In genomic region chr14:55585566-55585960, GRCm38 (mm10) we compare ENCODE assay signal across 8 mouse cellular contexts. TPM values are rescaled to one million over a fixed set of nuclear protein-coding genes. Genes with fewer than 3 reads are reported as not detected.
A peak's percentile ranks its signal among the peaks of the same experiment; 100 is the strongest.
DNase-seq lines count a peak whose midpoint lies in the region; ATAC-seq and TF ChIP-seq lines count a peak whose summit lies in the region.

No protein-coding gene starts in this region.

- H3K36me3 ChIP-seq in kidney, embryonic 16.5 days (ENCODE audit: insufficient read depth, low read length) = peaks cover 25% of the 10 kb centered on the region
- H3K36me3 ChIP-seq in forebrain, postnatal 0 days (ENCODE audit: insufficient read depth) = peaks cover 10% of the 10 kb centered on the region
- peaks cover 35% of the 10 kb centered on the region for H3K36me3 ChIP-seq in macrophage (ENCODE audit: inconsistent target)

- no peak overlapping the region for H3K9ac ChIP-seq in kidney, embryonic 16.5 days (replicated peaks; ENCODE audit: low read length)
- no peak overlapping the region for H3K9ac ChIP-seq in forebrain, postnatal 0 days

- peak overlapping the region; percentile 94 for H3K4me2 ChIP-seq in kidney, embryonic 16.5 days (replicated peaks; ENCODE audit: low read depth, low read length)
- peak overlapping the region; percentile 68 for H3K4me2 ChIP-seq in forebrain, postnatal 0 days (ENCODE audit: low read depth)

- peaks cover 32% of the 10 kb centered on the region for H3K79me2 ChIP-seq in macrophage (ENCODE audit: inconsistent target)

- WGBS in kidney, embryonic 16.5 days = 61% methylated on average over 6 of the region's 6 CpGs
- WGBS in forebrain, postnatal 0 days = 68% methylated on average over 6 of the region's 6 CpGs
- 60% methylated on average over 6 of the region's 6 CpGs for WGBS in macrophage (ENCODE audit: missing documents)

- H3K4me3 ChIP-seq in kidney, embryonic 16.5 days (ENCODE audit: low read length) = peak overlapping the region; percentile 64
- peak overlapping the region; percentile 48 for H3K4me3 ChIP-seq in forebrain, postnatal 0 days (ENCODE audit: low read depth, low read length)
- peak overlapping the region; percentile 70; the same call in 1 of the 2 replicates for H3K4me3 ChIP-seq in macrophage (ENCODE audit: inconsistent target)

- peaks cover 14% of the 10 kb centered on the region for H3K4me1 ChIP-seq in kidney, embryonic 16.5 days (ENCODE audit: insufficient read depth, low read length)
- peaks cover 5% of the 10 kb centered on the region; the same call in 1 of the 2 replicates for H3K4me1 ChIP-seq in forebrain, postnatal 0 days (ENCODE audit: insufficient read depth)

- intact Hi-C loops in left cerebral cortex, postnatal 4 days (cut with DNase I) = no loop called here

- H3K27me3 ChIP-seq in kidney, embryonic 16.5 days (ENCODE audit: insufficient read depth, low read length) = no peaks in the 10 kb centered on the region
- no peaks in the 10 kb centered on the region for H3K27me3 ChIP-seq in forebrain, postnatal 0 days (ENCODE audit: insufficient read depth, low read length)

- H3K27ac ChIP-seq in kidney, embryonic 16.5 days (ENCODE audit: low read length) = no peak overlapping the region
- no peak overlapping the region for H3K27ac ChIP-seq in forebrain, postnatal 0 days (ENCODE audit: low read depth, low read length)
- H3K27ac ChIP-seq in macrophage = peak overlapping the region; percentile 43

- H3K9me3 ChIP-seq in kidney, embryonic 16.5 days (ENCODE audit: low read length) = no peaks in the 10 kb centered on the region
- H3K9me3 ChIP-seq in forebrain, postnatal 0 days (ENCODE audit: low read length) = no peaks in the 10 kb centered on the region

- no peak for ATAC-seq in kidney, embryonic 16.5 days (ENCODE audit: low FRiP score, low TSS enrichment)
- no peak for ATAC-seq in forebrain, postnatal 0 days

- TF ChIP-seq CTCF in forebrain, postnatal 0 days (IDR thresholded peaks at IDR 0.05; ENCODE audit: low read depth) = no peak

- no peak for DNase-seq in kidney, adult 18-20 months
- DNase-seq in R1 (ENCODE audit: low read depth, low spot score) = peak; percentile 27
- no peak for DNase-seq in forebrain, postnatal 0 days
- DNase-seq in left cerebral cortex, postnatal 4 days = no peak
- DNase-seq in gastrocnemius, adult 18-20 months (ENCODE audit: low spot score) = no peak
- no peak for DNase-seq in Muller cell, postnatal 12 days (ENCODE audit: inconsistent ontology term)

RNA-seq across cellular contexts. Expression of gene Emc9, which starts 0.5 kb away (rescaled TPM):
- 9.3 and 9.5 TPM in 2 replicates for polyA plus RNA-seq in kidney, embryonic 16.5 days (2015; fragmentation: Nextera tagmentation; extraction: Ambion mirVana)
- 25.2 and 31.5 TPM in 2 replicates for total RNA-seq in forebrain, postnatal 0 days (2014; rRNA removed)
- polyA plus RNA-seq in forebrain, postnatal 0 days (2015; fragmentation: Nextera tagmentation; extraction: Ambion mirVana) = 53.2 and 55.6 TPM in 2 replicates
- 10 to 100 TPM in 18 of 26 experiments, 1 to 10 TPM in 8; 7.2 to 51.2 (median 15.6) TPM for total RNA-seq in macrophage (2018; cell fraction: chromatin; rRNA removed)
- total RNA-seq in macrophage (2018; cell fraction: cytosol; rRNA removed) = 10 to 100 TPM; 11.2 to 26.1 (median 17.0) TPM
- 10 to 100 TPM in 20 of 26 experiments, 1 to 10 TPM in 6; 7.9 to 36.5 (median 15.7) TPM for total RNA-seq in macrophage (2018; cell fraction: nucleus; rRNA removed)
- 11.9 to 22.1 TPM (median 17.9 TPM) in 3 replicates for polyA plus RNA-seq in macrophage (2018)
- 10 to 100 TPM; 27.8 to 36.4 TPM for total RNA-seq in left cerebral cortex, postnatal 4 days (2021)
- 10 to 100 TPM; 38.2 to 40.5 TPM for total RNA-seq in gastrocnemius, adult 18-20 months (2021)

RNA-seq across cellular contexts. Expression of gene Psme2, which starts 5.3 kb away (rescaled TPM):
- 207 and 226 TPM in 2 replicates for polyA plus RNA-seq in kidney, embryonic 16.5 days (2015; fragmentation: Nextera tagmentation; extraction: Ambion mirVana)
- total RNA-seq in forebrain, postnatal 0 days (2014; rRNA removed) = 76.2 and 137 TPM in 2 replicates
- 171 and 193 TPM in 2 replicates for polyA plus RNA-seq in forebrain, postnatal 0 days (2015; fragmentation: Nextera tagmentation; extraction: Ambion mirVana)
- total RNA-seq in macrophage (2018; cell fraction: chromatin; rRNA removed) = 1,000 to 10,000 TPM in 5 of 26 experiments, 100 to 1,000 TPM in 21; 180 to 1,564 (median 563) TPM
- total RNA-seq in macrophage (2018; cell fraction: cytosol; rRNA removed) = 100 to 1,000 TPM; 247 to 986 (median 578) TPM
- 1,000 to 10,000 TPM in 1 of 26 experiments, 100 to 1,000 TPM in 25; 124 to 1,032 (median 499) TPM for total RNA-seq in macrophage (2018; cell fraction: nucleus; rRNA removed)
- polyA plus RNA-seq in macrophage (2018) = 172 to 350 TPM (median 300 TPM) in 3 replicates
- total RNA-seq in left cerebral cortex, postnatal 4 days (2021) = 100 to 1,000 TPM in 1 of 2 experiments, 10 to 100 TPM in 1; 98.8 to 106 TPM
- total RNA-seq in gastrocnemius, adult 18-20 months (2021) = 10 to 100 TPM; 50.1 to 56.1 TPM

RNA-seq across cellular contexts. Expression of gene Rnf31, which starts 5.9 kb away (rescaled TPM):
- polyA plus RNA-seq in kidney, embryonic 16.5 days (2015; fragmentation: Nextera tagmentation; extraction: Ambion mirVana) = 21.3 and 26.2 TPM in 2 replicates
- 13.5 and 24.2 TPM in 2 replicates for total RNA-seq in forebrain, postnatal 0 days (2014; rRNA removed)
- 17.0 and 18.9 TPM in 2 replicates for polyA plus RNA-seq in forebrain, postnatal 0 days (2015; fragmentation: Nextera tagmentation; extraction: Ambion mirVana)
- 100 to 1,000 TPM in 21 of 26 experiments, 10 to 100 TPM in 5; 69.3 to 546 (median 161) TPM for total RNA-seq in macrophage (2018; cell fraction: chromatin; rRNA removed)
- total RNA-seq in macrophage (2018; cell fraction: cytosol; rRNA removed) = 10 to 100 TPM; 18.5 to 69.7 (median 41.8) TPM
- 100 to 1,000 TPM in 12 of 26 experiments, 10 to 100 TPM in 14; 48.4 to 452 (median 92.2) TPM for total RNA-seq in macrophage (2018; cell fraction: nucleus; rRNA removed)
- polyA plus RNA-seq in macrophage (2018) = 16.3 to 31.6 TPM (median 19.7 TPM) in 3 replicates
- 10 to 100 TPM; 33.3 to 47.7 TPM for total RNA-seq in left cerebral cortex, postnatal 4 days (2021)
- 10 to 100 TPM; 19.0 to 19.8 TPM for total RNA-seq in gastrocnemius, adult 18-20 months (2021)

RNA-seq across cellular contexts. Expression of gene Psme1, which starts 7.6 kb away (rescaled TPM):
- polyA plus RNA-seq in kidney, embryonic 16.5 days (2015; fragmentation: Nextera tagmentation; extraction: Ambion mirVana) = 156 and 168 TPM in 2 replicates
- total RNA-seq in forebrain, postnatal 0 days (2014; rRNA removed) = 136 and 138 TPM in 2 replicates
- polyA plus RNA-seq in forebrain, postnatal 0 days (2015; fragmentation: Nextera tagmentation; extraction: Ambion mirVana) = 219 and 238 TPM in 2 replicates
- total RNA-seq in macrophage (2018; cell fraction: chromatin; rRNA removed) = 100 to 1,000 TPM in 21 of 26 experiments, 10 to 100 TPM in 5; 51.0 to 542 (median 200) TPM
- total RNA-seq in macrophage (2018; cell fraction: cytosol; rRNA removed) = 100 to 1,000 TPM; 187 to 602 (median 367) TPM
- 100 to 1,000 TPM in 23 of 26 experiments, 10 to 100 TPM in 3; 83.9 to 509 (median 252) TPM for total RNA-seq in macrophage (2018; cell fraction: nucleus; rRNA removed)
- polyA plus RNA-seq in macrophage (2018) = 213 to 335 TPM (median 292 TPM) in 3 replicates
- total RNA-seq in left cerebral cortex, postnatal 4 days (2021) = 100 to 1,000 TPM; 111 to 112 TPM
- 10 to 100 TPM; 65.1 to 72.7 TPM for total RNA-seq in gastrocnemius, adult 18-20 months (2021)

RNA-seq across cellular contexts. Expression of gene Fitm1, which starts 10.1 kb away (rescaled TPM):
- polyA plus RNA-seq in kidney, embryonic 16.5 days (2015; fragmentation: Nextera tagmentation; extraction: Ambion mirVana) = 4.5 and 4.6 TPM in 2 replicates
- total RNA-seq in forebrain, postnatal 0 days (2014; rRNA removed) = 0.23 TPM in 1 of 2 replicates, not detected in the other
- 0.20 and 0.22 TPM in 2 replicates for polyA plus RNA-seq in forebrain, postnatal 0 days (2015; fragmentation: Nextera tagmentation; extraction: Ambion mirVana)
- not detected for total RNA-seq in macrophage (2018; cell fraction: chromatin; rRNA removed)
- total RNA-seq in macrophage (2018; cell fraction: cytosol; rRNA removed) = not detected
- total RNA-seq in macrophage (2018; cell fraction: nucleus; rRNA removed) = not detected
- polyA plus RNA-seq in macrophage (2018) = not detected in 3 replicates
- not detected for total RNA-seq in left cerebral cortex, postnatal 4 days (2021)
- total RNA-seq in gastrocnemius, adult 18-20 months (2021) = 100 to 1,000 TPM; 273 to 289 TPM
